Mouse (Mus musculus) megakaryocyte, embryonic 14.5 days (primary cell): ENCODE results near the gene Tenm3.

Experiments used
- FLI1 ChIP-seq: IDR thresholded peaks from 2 replicates; pipeline ENCODE4 v1.6.1; 2012; ENCODE audit warnings: low read length, inconsistent platforms, mixed read lengths
- GATA1 ChIP-seq: IDR thresholded peaks from 3 replicates; pipeline ENCODE4 v1.6.1; 2012; ENCODE audit warnings: mixed read lengths, low read length, inconsistent platforms, borderline replicate concordance

DNA sequence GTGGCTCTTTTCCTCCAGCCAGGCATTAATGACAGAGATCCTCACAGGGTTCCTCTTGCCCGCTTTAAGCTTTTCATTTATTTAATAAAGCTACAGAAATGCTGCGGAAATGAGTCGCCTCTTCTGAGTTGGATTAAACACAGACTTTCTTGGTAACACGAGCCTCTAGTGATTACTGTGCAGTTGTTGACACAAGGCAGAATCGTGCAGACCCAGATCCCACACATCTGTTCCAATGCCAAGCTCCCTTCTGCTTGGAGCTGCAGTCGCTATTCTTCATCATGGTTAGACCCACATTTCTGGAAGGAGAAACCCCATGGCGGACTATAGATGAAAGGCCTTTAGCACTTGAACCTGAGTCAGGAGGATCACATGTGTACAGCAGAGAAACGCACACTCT, 210.3 kb downstream of the Tenm3 start:
- no peak for TF ChIP-seq GATA1
- no peak for TF ChIP-seq FLI1
